Mouse (Mus musculus): ENCODE results near the gene Fbxl7. TPM values are rescaled to one million over a fixed set of nuclear protein-coding genes. Genes with fewer than 3 reads are reported as not detected.

Gene Fbxl7
- polyA plus RNA-seq (2016; fragmentation: Nextera tagmentation; extraction: Ambion mirVana), result 11.9 and 14.5 TPM in 2 replicates

DNA sequence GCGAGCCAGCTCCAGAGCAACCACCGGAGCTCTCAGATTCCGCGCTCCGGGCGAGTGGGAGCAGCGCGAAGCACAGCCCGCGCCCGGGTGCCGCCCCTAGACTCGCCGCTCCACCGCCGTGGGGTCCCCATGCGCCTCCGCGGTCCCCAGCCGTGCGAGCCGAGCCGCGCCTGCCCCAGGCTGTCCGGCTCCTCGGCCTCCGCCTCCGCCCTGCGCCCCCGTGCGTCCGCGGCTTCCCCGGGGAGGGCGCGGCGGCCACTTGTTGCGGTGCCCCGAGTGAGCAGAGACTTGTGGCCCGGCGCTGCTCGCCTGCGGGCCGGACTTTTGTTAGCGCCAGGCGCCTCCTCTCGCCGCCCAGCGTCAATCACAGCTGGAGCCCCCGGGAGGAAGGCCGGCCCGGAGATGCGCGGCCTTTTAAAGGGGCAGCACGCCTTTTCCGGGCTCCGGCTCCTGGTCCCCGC is at the start of gene Fbxl7:
Gene Fbxl7, minus strand, starts transcription at position 330 of the 461 bp plus-strand sequence.
- Histone ChIP-seq H3K27ac (replicated peaks) (peak within 1 kb of the TSS; percentile 97), H3K9me3 (no peaks in the 10 kb centered on the region), H3K27me3 (replicated peaks; ENCODE audit: low read depth, poor library complexity, severe bottlenecking) (0 out of 2 replicates have a peak, but pooled peaks cover 4% of the 10 kb centered on the region), H3K4me1 (peaks cover 25% of the 10 kb centered on the region), H3K36me3 (replicated peaks) (no peaks in the 10 kb centered on the region), H3K4me3 (peak within 1 kb of the TSS; percentile 90)
- peak; percentile 91 for DNase-seq (ENCODE audit: low spot score)
- WGBS, result 0% methylated on average over 58 of the region's 58 CpGs

DNA sequence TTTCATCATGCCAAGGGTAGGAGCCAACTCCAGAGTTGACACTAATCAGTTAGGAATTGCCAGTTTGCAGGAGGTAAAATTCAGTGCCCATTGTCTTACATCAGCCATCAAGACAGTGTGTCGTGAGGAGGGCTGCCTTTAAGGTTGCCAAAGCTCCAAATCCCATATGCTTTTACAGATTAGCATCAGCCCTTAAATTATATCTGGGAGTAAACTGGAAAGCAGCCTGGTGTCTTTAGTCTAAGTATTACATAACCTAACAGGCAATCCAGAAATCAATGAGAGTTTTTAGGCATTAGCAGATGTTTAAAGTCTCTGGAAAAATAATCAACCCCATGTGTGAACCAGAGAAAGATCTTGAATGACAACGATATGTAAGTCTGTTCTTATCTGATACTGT is 26.6 kb upstream of the Fbxl7 start:
- Histone ChIP-seq H3K36me3 (replicated peaks) (no peaks in the 10 kb centered on the region), H3K4me3 (no peak overlapping the region), H3K4me1 (no peaks in the 10 kb centered on the region), H3K27me3 (replicated peaks; ENCODE audit: low read depth, poor library complexity, severe bottlenecking) (no peaks in the 10 kb centered on the region), H3K27ac (replicated peaks) (no peak overlapping the region), H3K9me3 (no peaks in the 10 kb centered on the region)
- DNase-seq (ENCODE audit: low spot score), result no peak
- WGBS, result 72% methylated on average over 2 of the region's 2 CpGs

DNA sequence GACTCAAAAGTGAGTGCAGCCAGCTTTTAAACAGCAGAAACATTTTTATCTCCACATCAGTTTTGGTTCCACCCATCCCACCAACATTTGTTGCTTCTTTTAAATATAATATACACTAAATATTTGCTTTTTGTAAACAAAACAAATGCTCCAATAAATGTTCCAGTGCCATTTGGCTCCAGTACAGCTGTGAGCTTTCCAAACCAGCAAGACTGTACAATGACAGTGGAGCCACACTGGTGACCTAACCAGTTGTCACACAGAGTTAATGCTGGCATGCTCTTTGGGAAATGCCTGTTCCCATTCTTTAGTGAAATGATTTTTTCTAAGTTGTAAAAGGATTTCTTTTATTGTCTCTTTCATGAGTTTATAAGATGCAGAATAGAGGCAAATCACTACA is 18.0 kb upstream of the Fbxl7 start:
- H3K36me3 ChIP-seq (replicated peaks), result no peaks in the 10 kb centered on the region
- H3K27ac ChIP-seq (replicated peaks), result no peak overlapping the region
- H3K4me1 ChIP-seq, result no peaks in the 10 kb centered on the region
- no peak for DNase-seq (ENCODE audit: low spot score)
- no peak overlapping the region for H3K4me3 ChIP-seq
- H3K9me3 ChIP-seq, result no peaks in the 10 kb centered on the region
- no peaks in the 10 kb centered on the region for H3K27me3 ChIP-seq (replicated peaks; ENCODE audit: low read depth, poor library complexity, severe bottlenecking)

DNA sequence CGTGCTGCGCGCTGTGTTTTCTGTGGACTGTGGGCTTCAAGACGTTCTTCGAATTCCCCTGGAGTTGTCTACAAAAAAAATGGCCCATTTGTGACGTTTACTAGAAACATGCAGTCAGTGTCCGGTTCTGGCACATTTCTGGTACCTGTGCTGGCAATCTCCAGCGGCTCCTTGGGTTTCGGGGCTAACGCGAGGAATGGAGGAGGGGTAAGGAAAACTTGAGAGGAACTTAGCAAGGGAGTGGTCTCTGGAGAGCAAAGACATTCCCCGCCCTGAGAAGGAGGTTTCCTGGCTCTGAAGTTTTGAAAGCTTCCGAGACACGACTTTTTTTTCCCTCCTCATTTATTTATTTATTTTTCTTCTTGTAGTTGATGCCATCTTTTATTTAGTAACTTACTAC is 381 bp upstream of the Fbxl7 start:
- H3K4me1 ChIP-seq, result peaks cover 21% of the 10 kb centered on the region
- no peak for DNase-seq (ENCODE audit: low spot score)
- H3K27ac ChIP-seq (replicated peaks), result peak overlapping the region; percentile 97
- H3K4me3 ChIP-seq, result peak overlapping the region; percentile 90
- under 1% methylated on average over 14 of the region's 14 CpGs for WGBS
- 0 out of 2 replicates have a peak, but pooled peaks cover 4% of the 10 kb centered on the region for H3K27me3 ChIP-seq (replicated peaks; ENCODE audit: low read depth, poor library complexity, severe bottlenecking)
- H3K9me3 ChIP-seq, result no peaks in the 10 kb centered on the region
- no peaks in the 10 kb centered on the region for H3K36me3 ChIP-seq (replicated peaks)

DNA sequence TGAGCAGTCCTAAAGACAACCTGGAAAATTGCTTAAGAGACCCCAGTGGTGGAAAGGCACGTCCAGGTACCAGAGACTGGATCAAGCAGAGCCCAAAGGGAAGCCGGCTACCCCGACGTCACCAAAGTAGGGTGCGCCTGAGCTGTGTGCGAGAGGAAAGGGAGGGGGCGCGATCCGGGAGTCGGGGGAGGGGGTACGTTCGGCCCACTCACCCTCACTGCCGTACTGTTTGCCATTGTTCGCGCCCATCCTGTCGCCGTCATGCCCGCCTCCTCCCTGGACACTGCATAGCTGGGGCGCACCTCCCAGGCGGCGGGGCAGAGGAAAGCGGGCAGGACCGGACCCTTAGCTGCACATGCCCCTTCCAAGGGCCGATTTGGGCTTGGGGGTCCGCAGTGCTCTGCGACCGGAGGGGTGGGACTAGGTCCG is 565 bp downstream of the Fbxl7 start:
- 0 out of 2 replicates have a peak, but pooled peaks cover 4% of the 10 kb centered on the region for H3K27me3 ChIP-seq (replicated peaks; ENCODE audit: low read depth, poor library complexity, severe bottlenecking)
- H3K4me1 ChIP-seq, result peaks cover 28% of the 10 kb centered on the region
- peak overlapping the region; percentile 97 for H3K27ac ChIP-seq (replicated peaks)
- under 1% methylated on average over 28 of the region's 28 CpGs for WGBS
- peak overlapping the region; percentile 90 for H3K4me3 ChIP-seq
- H3K36me3 ChIP-seq (replicated peaks), result no peaks in the 10 kb centered on the region
- peak; percentile 71 for DNase-seq (ENCODE audit: low spot score)
- no peaks in the 10 kb centered on the region for H3K9me3 ChIP-seq

DNA sequence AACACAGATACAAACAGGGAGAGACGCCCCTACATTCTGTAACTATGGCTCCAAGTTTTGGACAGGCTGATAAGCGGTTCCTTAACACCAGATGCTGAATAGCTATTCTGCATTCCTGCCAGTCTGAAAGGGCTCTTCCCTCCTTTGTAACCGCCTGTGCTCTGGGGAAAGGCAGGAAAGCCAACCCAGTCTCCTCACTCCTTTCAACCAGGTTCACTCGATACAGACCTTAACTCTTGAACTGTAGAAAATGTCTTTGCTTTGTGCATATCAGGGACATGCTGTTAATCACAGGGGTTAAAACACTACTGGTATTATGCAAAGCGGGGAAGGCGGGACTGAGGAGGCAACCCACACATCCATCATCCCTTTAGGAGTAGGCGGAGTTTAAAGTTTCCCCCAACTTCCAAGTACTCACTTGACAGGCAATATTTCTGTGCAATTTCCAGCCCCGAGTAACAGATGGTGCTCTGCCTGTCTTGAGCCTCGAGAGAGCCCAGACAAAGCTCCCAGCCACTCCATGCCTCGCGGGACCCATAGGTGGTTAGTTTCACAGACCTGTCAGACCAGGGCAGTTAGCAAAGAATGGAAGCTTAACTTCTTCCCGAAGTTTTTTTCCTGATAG is 1.2 kb downstream of the Fbxl7 start:
- peak; percentile 60 for DNase-seq (ENCODE audit: low spot score)
- WGBS, result 4% methylated on average over 12 of the region's 12 CpGs
- Histone ChIP-seq H3K4me3 (peak overlapping the region; percentile 90), H3K27ac (replicated peaks) (peak overlapping the region; percentile 97), H3K4me1 (peaks cover 28% of the 10 kb centered on the region), H3K9me3 (no peaks in the 10 kb centered on the region), H3K36me3 (replicated peaks) (no peaks in the 10 kb centered on the region), H3K27me3 (replicated peaks; ENCODE audit: low read depth, poor library complexity, severe bottlenecking) (0 out of 2 replicates have a peak, but pooled peaks cover 4% of the 10 kb centered on the region)

DNA sequence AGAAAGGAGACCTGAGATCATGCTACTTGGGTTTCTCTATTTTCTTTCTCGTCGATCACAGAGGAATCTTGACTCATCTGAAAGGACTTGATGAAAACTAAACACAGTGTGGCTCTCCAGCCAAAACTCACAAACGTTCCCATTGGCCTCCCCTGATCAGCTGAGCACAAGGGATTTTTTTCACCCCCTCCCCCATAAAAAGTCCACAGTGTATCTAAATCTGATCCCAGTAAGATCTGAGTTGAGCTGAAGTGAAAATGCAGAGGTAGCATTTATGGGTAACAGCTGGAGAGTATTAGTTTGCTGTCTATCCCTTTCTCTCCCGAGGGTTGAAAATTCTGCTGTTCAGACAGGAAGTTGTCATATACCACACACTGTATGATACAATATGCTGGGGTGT is 2.2 kb downstream of the Fbxl7 start:
- Histone ChIP-seq H3K9me3 (no peaks in the 10 kb centered on the region), H3K4me3 (peak overlapping the region; percentile 90; the same call in 1 of the 2 replicates), H3K27ac (replicated peaks) (no peak overlapping the region), H3K36me3 (replicated peaks) (no peaks in the 10 kb centered on the region), H3K27me3 (replicated peaks; ENCODE audit: low read depth, poor library complexity, severe bottlenecking) (0 out of 2 replicates have a peak, but pooled peaks cover 4% of the 10 kb centered on the region), H3K4me1 (peaks cover 28% of the 10 kb centered on the region)
- 51% methylated on average over 4 of the region's 4 CpGs for WGBS
- DNase-seq (ENCODE audit: low spot score), result no peak

DNA sequence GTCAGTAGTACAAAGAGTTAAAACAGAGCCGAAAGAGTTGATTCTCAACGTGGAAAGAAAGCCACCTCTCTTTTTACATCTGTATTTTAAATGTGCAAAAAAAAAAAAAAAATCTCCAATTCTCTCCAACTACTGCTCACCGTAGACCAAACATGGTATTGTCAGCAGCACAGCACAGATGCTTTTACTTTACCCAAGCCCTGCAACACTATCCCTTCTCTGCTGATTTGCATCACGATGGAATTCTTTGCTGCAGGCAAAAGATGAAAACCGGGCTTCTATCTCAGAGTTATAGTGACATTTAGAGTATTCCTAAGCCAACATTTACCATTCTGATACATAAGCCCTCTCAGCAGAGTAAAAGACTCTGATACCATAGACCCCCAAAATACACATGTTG is 5.4 kb downstream of the Fbxl7 start:
- H3K4me3 ChIP-seq, result no peak overlapping the region
- peaks cover 28% of the 10 kb centered on the region for H3K4me1 ChIP-seq
- no peak for DNase-seq (ENCODE audit: low spot score)
- H3K27ac ChIP-seq (replicated peaks), result no peak overlapping the region
- H3K36me3 ChIP-seq (replicated peaks), result no peaks in the 10 kb centered on the region
- no peaks in the 10 kb centered on the region for H3K27me3 ChIP-seq (replicated peaks; ENCODE audit: low read depth, poor library complexity, severe bottlenecking)
- no peaks in the 10 kb centered on the region for H3K9me3 ChIP-seq
- WGBS, result 45% methylated on average over 5 of the region's 5 CpGs

DNA sequence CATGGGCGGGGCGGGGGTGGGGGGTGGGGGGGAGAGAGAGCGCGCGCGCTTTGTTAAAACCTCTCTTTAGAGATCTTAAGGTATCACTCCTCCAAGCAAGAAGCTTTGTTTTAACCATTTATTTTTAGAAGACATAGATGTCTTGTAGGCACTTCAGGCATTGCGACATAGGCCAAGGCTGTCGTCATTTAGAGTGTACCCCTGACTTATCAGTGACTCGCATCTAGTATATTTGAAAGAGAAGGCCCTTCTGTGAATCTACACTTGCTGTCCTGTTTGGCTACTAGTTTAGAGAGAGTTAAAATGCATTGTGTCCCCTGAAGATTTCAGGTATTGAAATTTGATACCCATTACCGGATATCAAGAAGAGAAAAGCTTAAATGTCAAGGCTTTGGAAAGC is 7.2 kb downstream of the Fbxl7 start:
- Histone ChIP-seq H3K27ac (replicated peaks) (no peak overlapping the region), H3K27me3 (replicated peaks; ENCODE audit: low read depth, poor library complexity, severe bottlenecking) (no peaks in the 10 kb centered on the region), H3K36me3 (replicated peaks) (no peaks in the 10 kb centered on the region), H3K4me1 (peaks cover 15% of the 10 kb centered on the region), H3K4me3 (no peak overlapping the region), H3K9me3 (no peaks in the 10 kb centered on the region)
- no peak for DNase-seq (ENCODE audit: low spot score)
- 66% methylated on average over 10 of the region's 10 CpGs for WGBS

DNA sequence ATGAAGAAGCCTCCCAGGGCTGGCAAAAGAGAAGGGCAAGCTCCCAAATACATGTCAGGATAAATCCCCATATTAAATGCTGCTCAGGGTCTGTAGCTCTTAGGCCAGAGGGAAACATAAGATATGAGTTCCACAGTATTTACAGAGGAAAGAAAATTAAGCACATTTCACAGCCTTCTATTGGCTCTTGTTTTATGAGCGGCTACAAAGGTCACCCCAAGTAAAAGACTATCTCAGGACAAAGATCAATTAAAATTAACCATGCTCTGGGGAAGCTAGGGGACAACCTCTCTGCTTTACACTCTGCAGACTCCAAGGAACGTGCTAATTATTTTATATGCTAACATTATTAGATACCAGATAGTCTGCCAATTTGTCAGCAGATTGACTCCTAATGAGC is 9.4 kb downstream of the Fbxl7 start:
- no peak overlapping the region for H3K4me3 ChIP-seq
- H3K27ac ChIP-seq (replicated peaks), result no peak overlapping the region
- 84% methylated on average over 2 of the region's 2 CpGs for WGBS
- H3K9me3 ChIP-seq, result no peaks in the 10 kb centered on the region
- H3K4me1 ChIP-seq, result peaks cover 8% of the 10 kb centered on the region
- H3K27me3 ChIP-seq (replicated peaks; ENCODE audit: low read depth, poor library complexity, severe bottlenecking), result no peaks in the 10 kb centered on the region
- H3K36me3 ChIP-seq (replicated peaks), result no peaks in the 10 kb centered on the region
- no peak for DNase-seq (ENCODE audit: low spot score)

DNA sequence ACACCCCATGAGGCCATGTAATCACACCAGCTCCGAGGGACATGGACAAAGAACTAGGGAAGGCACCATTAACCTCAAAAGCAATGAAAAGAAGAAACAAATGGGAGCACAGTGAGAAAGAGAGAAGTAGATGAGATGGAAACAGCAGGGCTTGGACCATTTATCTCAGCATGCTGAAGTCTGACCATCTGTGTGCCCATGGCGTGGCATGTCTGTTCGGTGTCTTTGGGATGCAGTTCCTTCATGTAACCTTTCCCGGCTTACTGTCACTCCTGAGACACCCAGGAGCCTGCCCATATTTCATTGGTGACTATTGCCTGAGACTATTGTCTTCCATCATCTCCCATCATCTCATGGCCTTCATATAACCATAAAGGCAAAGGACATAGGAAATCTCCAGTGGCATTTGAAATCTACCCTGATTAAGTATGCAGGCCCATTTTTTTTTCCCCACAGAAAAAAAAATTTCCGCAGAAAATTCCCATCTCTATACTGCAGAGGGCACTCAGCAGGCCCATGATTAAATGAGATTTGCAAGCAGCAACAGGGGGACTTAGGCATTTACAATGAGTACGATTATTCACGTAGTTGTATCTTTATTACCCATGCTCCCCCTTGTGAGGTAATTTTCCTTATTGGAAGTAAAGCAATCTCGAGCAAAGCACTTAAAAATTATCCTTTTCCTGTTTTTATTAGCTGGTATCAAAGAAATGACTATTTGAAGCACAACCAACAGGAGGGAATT is 15.0 kb downstream of the Fbxl7 start:
- Histone ChIP-seq H3K4me3 (no peak overlapping the region), H3K9me3 (no peaks in the 10 kb centered on the region), H3K27ac (replicated peaks) (no peak overlapping the region), H3K27me3 (replicated peaks; ENCODE audit: low read depth, poor library complexity, severe bottlenecking) (no peaks in the 10 kb centered on the region), H3K4me1 (peaks cover 2% of the 10 kb centered on the region; the same call in 1 of the 2 replicates), H3K36me3 (replicated peaks) (no peaks in the 10 kb centered on the region)
- 86% methylated on average over 8 of the region's 8 CpGs for WGBS
- DNase-seq (ENCODE audit: low spot score), result no peak

DNA sequence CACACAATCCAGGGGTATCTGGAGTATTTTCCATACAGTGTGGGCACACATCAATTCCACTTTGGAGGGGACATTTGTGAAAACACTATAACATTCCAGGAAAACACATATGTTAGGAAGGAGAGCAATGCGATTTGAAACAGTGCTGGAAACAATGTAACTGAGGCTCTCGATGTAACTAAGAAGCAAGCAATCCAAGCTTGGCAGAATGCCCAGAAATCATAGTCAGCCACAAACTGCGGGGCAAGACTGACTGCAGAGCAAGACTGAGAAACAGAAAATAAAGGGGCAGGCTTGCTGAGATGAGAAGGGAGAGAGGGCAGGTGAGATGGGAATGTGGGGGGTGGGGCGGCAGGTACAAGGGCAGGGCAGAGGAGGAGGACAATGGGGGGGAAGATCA is 19.7 kb downstream of the Fbxl7 start:
- no peak overlapping the region for H3K27ac ChIP-seq (replicated peaks)

DNA sequence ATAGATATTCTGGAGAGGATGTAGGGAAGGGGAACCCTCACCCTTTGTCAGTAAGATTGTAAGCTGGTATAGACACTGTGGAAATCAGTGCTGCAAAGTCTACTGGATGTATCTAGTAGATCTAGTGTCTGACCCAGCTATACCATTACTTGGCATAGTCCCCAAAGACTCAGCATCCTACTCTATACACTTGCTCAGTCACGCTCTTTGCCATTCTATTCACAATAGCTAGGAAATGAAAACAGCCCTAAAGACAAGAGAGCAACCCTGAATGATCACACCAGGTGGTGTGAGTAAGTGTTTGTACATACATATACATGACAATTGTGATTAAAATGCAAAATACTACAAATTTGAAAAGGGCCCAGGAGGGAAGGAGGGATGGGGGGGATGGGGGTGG is 23.1 kb downstream of the Fbxl7 start:
- WGBS, result 84% methylated on average over 1 of the region's 1 CpGs
- DNase-seq (ENCODE audit: low spot score), result no peak
- Histone ChIP-seq H3K4me1 (peaks cover 2% of the 10 kb centered on the region; the same call in 1 of the 2 replicates), H3K9me3 (no peaks in the 10 kb centered on the region), H3K36me3 (replicated peaks) (no peaks in the 10 kb centered on the region), H3K27me3 (replicated peaks; ENCODE audit: low read depth, poor library complexity, severe bottlenecking) (no peaks in the 10 kb centered on the region), H3K4me3 (no peak overlapping the region), H3K27ac (replicated peaks) (no peak overlapping the region)

More for the DNA sequence above, 19.7 kb downstream of the Fbxl7 start:
- H3K36me3 ChIP-seq (replicated peaks), result no peaks in the 10 kb centered on the region
- DNase-seq (ENCODE audit: low spot score), result no peak
- H3K4me3 ChIP-seq, result no peak overlapping the region
- WGBS, result 59% methylated on average over 4 of the region's 4 CpGs
- H3K27me3 ChIP-seq (replicated peaks; ENCODE audit: low read depth, poor library complexity, severe bottlenecking), result no peaks in the 10 kb centered on the region
- H3K9me3 ChIP-seq, result no peaks in the 10 kb centered on the region
- H3K4me1 ChIP-seq, result peaks cover 2% of the 10 kb centered on the region; the same call in 1 of the 2 replicates

Measured in embryonic facial prominence, embryonic 10.5 days (tissue).